Mouse (Mus musculus): Measurements from ENCODE around the gene Hlcs.

- no peak for TF ChIP-seq CTCF (conservative IDR thresholded peaks at IDR 0.05; ENCODE audit: low read length)
- no peak for TF ChIP-seq POU5F1 (IDR thresholded peaks at IDR 0.05; ENCODE audit: borderline replicate concordance, low read length)
- TF ChIP-seq NANOG (IDR thresholded peaks at IDR 0.05; ENCODE audit: borderline replicate concordance, low read length), result no peak
Observed at GRCm38 (mm10) chr16:94117333-94117732, 196.0 kb downstream of the Hlcs start.
